Mouse (Mus musculus): ENCODE results near the gene Gm6020. TPM values are rescaled to one million over a fixed set of nuclear protein-coding genes. Genes with fewer than 3 reads are reported as not detected.
"Not testable (repeated sequence)": the region's sequence is repeated elsewhere in the genome, so short reads cannot be mapped to it uniquely, and the experiment has no call there.

The Gm6020 gene
- polyA plus RNA-seq (2011; ENCODE audit: insufficient read depth, insufficient read length, low replicate concordance, missing spikeins), result not detected in 2 replicates

GRCm38 (mm10) chr19:61183590-61183989, at the start of gene Gm6020:
Gm6020 (plus strand) TSS chr19:61183890.
- not testable (repeated sequence) for H3K4me3 ChIP-seq (replicated peaks; ENCODE audit: control insufficient read depth, low read depth, low read length); H3K27ac ChIP-seq (ENCODE audit: control insufficient read depth, insufficient read depth, low read depth, low read length, poor library complexity); H3K4me1 ChIP-seq (ENCODE audit: control insufficient read depth, insufficient read depth, low read length)
- 80% methylated on average over 2 of the region's 2 CpGs for WGBS

- Histone ChIP-seq H3K4me1 (ENCODE audit: control insufficient read depth, insufficient read depth, low read length) (no peaks in the 10 kb centered on the region), H3K27ac (ENCODE audit: control insufficient read depth, insufficient read depth, low read depth, low read length, poor library complexity) (no peak overlapping the region), H3K4me3 (replicated peaks; ENCODE audit: control insufficient read depth, low read depth, low read length) (no peak overlapping the region)
- no peak for TF ChIP-seq CTCF (IDR thresholded peaks at IDR 0.05; ENCODE audit: control insufficient read depth, insufficient read depth, low read length)
- no peak for TF ChIP-seq POLR2A (IDR thresholded peaks at IDR 0.05; ENCODE audit: borderline replicate concordance, control insufficient read depth, low read depth, low read length)
Measured at GRCm38 (mm10) chr19:61138655-61139054, 45.0 kb upstream of the Gm6020 start.

- no peaks in the 10 kb centered on the region for H3K4me1 ChIP-seq (ENCODE audit: control insufficient read depth, insufficient read depth, low read length)
- under 1% methylated on average over 18 of the region's 18 CpGs for WGBS
- H3K27ac ChIP-seq (ENCODE audit: control insufficient read depth, insufficient read depth, low read depth, low read length, poor library complexity), result peak within 1 kb of the TSS; percentile 14
- H3K4me3 ChIP-seq (replicated peaks; ENCODE audit: control insufficient read depth, low read depth, low read length), result peak within 1 kb of the TSS; percentile 86
- TF ChIP-seq CTCF (IDR thresholded peaks at IDR 0.05; ENCODE audit: control insufficient read depth, insufficient read depth, low read length), result no peak
- no peak; the same call in 1 of the 2 replicates for TF ChIP-seq POLR2A (IDR thresholded peaks at IDR 0.05; ENCODE audit: borderline replicate concordance, control insufficient read depth, low read depth, low read length)
Measured at GRCm38 (mm10) chr19:61140342-61141206, 43.1 kb upstream of the Gm6020 start, which contains the start of gene Zfp950. Zfp950 (minus strand) TSS chr19:61140840.

GRCm38 (mm10) chr19:61141299-61141698, 42.4 kb upstream of the Gm6020 start:
- 42% methylated on average over 4 of the region's 4 CpGs for WGBS
- no peak for TF ChIP-seq POLR2A (IDR thresholded peaks at IDR 0.05; ENCODE audit: borderline replicate concordance, control insufficient read depth, low read depth, low read length)
- no peak for TF ChIP-seq CTCF (IDR thresholded peaks at IDR 0.05; ENCODE audit: control insufficient read depth, insufficient read depth, low read length)
- no peaks in the 10 kb centered on the region for H3K4me1 ChIP-seq (ENCODE audit: control insufficient read depth, insufficient read depth, low read length)
- H3K27ac ChIP-seq (ENCODE audit: control insufficient read depth, insufficient read depth, low read depth, low read length, poor library complexity), result no peak overlapping the region
- H3K4me3 ChIP-seq (replicated peaks; ENCODE audit: control insufficient read depth, low read depth, low read length), result no peak overlapping the region

GRCm38 (mm10) chr19:61151372-61151700, 32.4 kb upstream of the Gm6020 start:
- Histone ChIP-seq H3K4me3 (replicated peaks; ENCODE audit: control insufficient read depth, low read depth, low read length) (peak overlapping the region; percentile 46), H3K27ac (ENCODE audit: control insufficient read depth, insufficient read depth, low read depth, low read length, poor library complexity) (no peak overlapping the region), H3K4me1 (ENCODE audit: control insufficient read depth, insufficient read depth, low read length) (no peaks in the 10 kb centered on the region)
- TF ChIP-seq CTCF (IDR thresholded peaks at IDR 0.05; ENCODE audit: control insufficient read depth, insufficient read depth, low read length), result no peak
- TF ChIP-seq POLR2A (IDR thresholded peaks at IDR 0.05; ENCODE audit: borderline replicate concordance, control insufficient read depth, low read depth, low read length), result no peak
- 10% methylated on average over 8 of the region's 8 CpGs for WGBS

- no peak for TF ChIP-seq CTCF (IDR thresholded peaks at IDR 0.05; ENCODE audit: control insufficient read depth, insufficient read depth, low read length)
- no peak for TF ChIP-seq POLR2A (IDR thresholded peaks at IDR 0.05; ENCODE audit: borderline replicate concordance, control insufficient read depth, low read depth, low read length)
- under 1% methylated on average over 27 of the region's 27 CpGs for WGBS
- peak overlapping the region; percentile 46 for H3K4me3 ChIP-seq (replicated peaks; ENCODE audit: control insufficient read depth, low read depth, low read length)
- no peaks in the 10 kb centered on the region for H3K4me1 ChIP-seq (ENCODE audit: control insufficient read depth, insufficient read depth, low read length)
- no peak overlapping the region for H3K27ac ChIP-seq (ENCODE audit: control insufficient read depth, insufficient read depth, low read depth, low read length, poor library complexity)
Measured at GRCm38 (mm10) chr19:61151701-61152420, 31.8 kb upstream of the Gm6020 start.

GRCm38 (mm10) chr19:61175756-61176324, 7.8 kb upstream of the Gm6020 start, which contains the start of gene Gm7102:
Gm7102 (minus strand) TSS chr19:61176309.
- H3K4me3 ChIP-seq (replicated peaks; ENCODE audit: control insufficient read depth, low read depth, low read length), result no peak within 1 kb of the TSS
- WGBS, result 46% methylated on average over 39 of the region's 39 CpGs
- no peak within 1 kb of the TSS for H3K27ac ChIP-seq (ENCODE audit: control insufficient read depth, insufficient read depth, low read depth, low read length, poor library complexity)
- no peak for TF ChIP-seq CTCF (IDR thresholded peaks at IDR 0.05; ENCODE audit: control insufficient read depth, insufficient read depth, low read length)
- H3K4me1 ChIP-seq (ENCODE audit: control insufficient read depth, insufficient read depth, low read length), result no peaks in the 10 kb centered on the region

GRCm38 (mm10) chr19:61199316-61199715, 15.6 kb downstream of the Gm6020 start:
- H3K4me1 ChIP-seq (ENCODE audit: control insufficient read depth, insufficient read depth, low read length), result no peaks in the 10 kb centered on the region
- no peak for TF ChIP-seq POLR2A (IDR thresholded peaks at IDR 0.05; ENCODE audit: borderline replicate concordance, control insufficient read depth, low read depth, low read length)
- 14% methylated on average over 13 of the region's 13 CpGs for WGBS
- no peak overlapping the region for H3K27ac ChIP-seq (ENCODE audit: control insufficient read depth, insufficient read depth, low read depth, low read length, poor library complexity)
- peak overlapping the region; percentile 80 for H3K4me3 ChIP-seq (replicated peaks; ENCODE audit: control insufficient read depth, low read depth, low read length)
